Mouse (Mus musculus) layer of hippocampus, postnatal 10 days (tissue): ENCODE results near the gene Dnah5. TPM values are rescaled to one million over a fixed set of nuclear protein-coding genes. Genes with fewer than 3 reads are reported as not detected.

Source experiments
- DNase-seq, 2 experiments: peaks; one replicate each; pipeline ENCODE4 v3.0.0; 2021; ENCODE audit warnings: low spot score in 2 of 2
- long read RNA-seq: library from polyadenylated mRNA; stranded (forward); transcript quantifications from one replicate; pipeline ENCODE4 v2.0.0, GENCODE M21; 2023
- total RNA-seq, 2 experiments: library from RNA; stranded (reverse); gene quantifications; 2 replicates each; pipeline ENCODE4 v1.2.3; 2021

Gene Dnah5
- total RNA-seq, result 1 to 10 TPM; 3.7 to 4.7 TPM
- long read RNA-seq, partial matches to known transcripts, result 2 of 2 reads
- long read RNA-seq, other reads (novel, unspliced or antisense), result 0 of 2 reads

GRCm38 (mm10) chr15:28203111-28204075 is at the start of gene Dnah5:
Dnah5 (plus strand) TSS chr15:28203752.
- DNase-seq, result no peak

DNA sequence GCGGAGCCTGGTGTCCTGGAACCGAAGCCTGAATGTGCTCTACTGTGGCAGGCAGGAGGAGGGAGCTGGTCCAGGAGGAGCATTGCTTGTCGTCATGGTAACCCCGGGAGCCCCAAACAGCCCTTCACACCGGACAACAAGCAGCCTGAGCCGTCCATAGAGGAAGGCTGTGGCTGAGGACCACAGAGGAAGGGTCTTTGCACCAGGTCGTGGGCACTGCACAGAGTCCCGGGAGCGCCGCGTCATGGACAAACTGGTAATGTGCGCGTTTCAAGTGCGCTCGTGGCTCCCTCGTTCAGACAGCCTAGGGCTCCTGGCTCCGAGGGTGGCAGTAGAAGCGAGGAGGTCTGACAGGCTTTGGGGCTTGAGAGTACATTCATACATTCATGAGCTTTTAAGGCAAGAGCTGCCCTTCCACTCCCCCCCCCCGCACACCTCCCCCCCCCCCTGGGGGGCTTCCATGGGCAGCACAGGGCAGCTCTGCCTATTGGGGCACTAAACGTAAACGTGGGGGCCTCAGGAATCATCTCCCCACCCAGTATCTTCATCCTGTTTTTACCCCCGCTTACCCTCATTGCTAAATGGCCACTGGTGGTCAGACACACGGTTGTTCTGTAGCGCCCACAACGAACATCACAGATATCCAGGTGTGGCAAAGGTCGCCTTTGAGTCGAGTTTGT is 48.6 kb upstream of the Dnah5 start:
- peak; percentile 61 to 66 for DNase-seq

DNA sequence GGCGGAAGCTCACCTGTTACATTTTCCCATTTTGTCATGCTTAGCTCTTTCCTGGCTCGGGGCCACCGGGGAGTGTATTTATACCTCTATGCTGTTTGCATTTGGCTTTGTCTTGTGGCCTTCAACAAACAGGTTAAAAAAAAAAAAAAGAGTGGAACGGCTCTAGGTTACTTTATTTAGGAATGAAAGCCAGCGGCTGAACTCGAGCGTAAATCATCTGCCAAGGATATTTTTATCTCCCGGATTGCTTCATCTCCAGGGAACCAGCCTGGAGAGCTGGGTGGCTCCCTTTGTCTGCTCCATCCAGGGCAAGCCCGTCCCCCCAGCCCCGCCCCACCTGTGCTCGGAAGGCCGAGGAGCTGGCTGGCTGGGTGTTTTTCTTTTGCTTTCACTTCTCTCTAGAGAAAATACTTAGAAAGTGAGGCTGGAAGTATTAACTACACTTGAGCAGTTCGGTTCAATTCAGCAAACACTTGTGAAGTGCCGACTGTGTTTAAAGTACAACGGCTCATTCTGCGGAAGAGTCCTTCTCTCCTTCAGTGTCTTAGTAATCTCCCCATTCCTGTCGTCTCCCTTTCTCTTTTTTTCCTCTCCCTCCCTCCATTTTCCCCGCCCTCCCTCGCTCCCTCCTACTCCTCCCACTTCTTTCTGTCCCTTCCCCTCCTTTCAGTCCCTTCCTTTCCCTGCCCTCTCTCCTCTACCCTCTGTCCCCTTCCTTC is 44.6 kb upstream of the Dnah5 start:
- DNase-seq, result peak; percentile 16 to 41

DNA sequence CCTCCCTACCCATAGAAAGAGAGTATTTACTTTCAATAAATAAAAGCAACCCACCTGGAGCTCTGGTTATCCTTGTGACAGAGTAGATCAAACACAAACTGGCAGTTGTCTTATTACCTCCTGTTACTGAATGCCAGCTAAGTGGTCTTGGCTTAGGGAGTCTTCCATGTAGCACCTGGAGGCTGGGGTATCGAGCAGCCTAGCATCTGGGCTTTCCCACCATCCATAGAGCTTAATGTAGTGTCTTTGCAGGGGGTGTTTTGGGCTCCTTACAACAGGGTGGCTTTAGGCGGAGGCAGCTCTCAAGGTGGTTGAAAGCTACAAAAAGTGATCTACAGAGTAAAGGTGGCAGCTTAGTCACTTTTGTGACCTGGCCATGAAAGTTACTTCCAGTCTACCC is 41.3 kb upstream of the Dnah5 start:
- DNase-seq, result no peak

GRCm38 (mm10) chr15:28165234-28165633 is 38.3 kb upstream of the Dnah5 start:
- DNase-seq, result no peak

DNA sequence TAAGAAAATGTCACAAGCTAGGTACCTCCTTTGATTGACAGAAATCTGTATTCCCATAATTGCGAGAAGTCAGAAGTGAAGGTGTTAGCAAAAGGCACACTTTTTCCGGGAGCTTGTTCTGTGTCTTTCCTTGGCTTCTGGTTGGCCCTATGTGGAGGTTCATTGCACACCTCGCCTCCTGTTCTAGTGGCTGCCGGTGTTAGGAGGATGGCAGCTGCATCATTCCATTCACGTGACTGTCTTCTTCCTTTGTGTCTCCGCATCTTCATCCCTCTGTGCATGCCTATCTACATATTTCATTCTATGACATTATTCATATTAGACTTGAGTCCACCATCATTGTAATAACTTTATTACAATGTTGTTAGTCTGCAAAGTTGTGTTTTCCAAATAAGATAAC is 37.5 kb upstream of the Dnah5 start:
- DNase-seq, result no peak

DNA sequence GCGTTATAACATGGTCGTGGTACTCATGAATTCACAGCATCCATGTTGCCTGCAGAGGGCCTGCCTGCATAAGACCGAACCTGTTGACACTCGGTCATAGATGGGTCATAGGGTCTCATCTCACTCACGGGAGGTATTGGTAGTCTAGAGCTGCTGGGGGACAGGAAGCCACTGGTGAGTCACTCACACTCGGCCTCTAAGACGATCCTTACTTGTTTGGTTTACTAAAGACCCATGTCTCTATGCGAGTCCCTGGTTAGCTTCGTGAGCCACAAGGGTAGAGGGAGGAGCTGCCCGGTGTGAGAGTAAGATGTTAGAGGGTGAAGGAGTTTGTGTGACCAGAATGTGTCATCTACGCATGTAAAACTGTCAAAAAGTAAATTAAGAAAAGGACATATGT is 24.6 kb upstream of the Dnah5 start:
- DNase-seq, result no peak

DNA sequence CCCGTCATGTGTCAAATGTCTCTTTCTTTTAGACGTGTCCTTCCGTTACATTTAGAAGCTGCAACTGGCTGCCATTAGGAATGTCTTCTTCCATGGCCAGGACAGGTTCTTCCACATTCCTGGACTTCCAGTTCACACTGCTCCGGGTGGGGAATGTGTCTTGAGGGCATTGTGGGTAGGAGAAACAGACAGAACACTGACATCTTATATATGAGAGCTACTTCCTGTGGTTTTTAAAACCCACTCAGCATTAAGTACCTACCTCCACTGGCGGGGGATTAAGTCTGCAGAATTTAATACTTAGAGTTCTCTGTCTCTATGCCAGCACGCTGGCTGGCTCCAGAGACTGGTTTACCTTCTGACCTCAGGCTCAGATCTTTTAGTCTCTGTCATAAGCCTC is 24.0 kb upstream of the Dnah5 start:
- no peak for DNase-seq

DNA sequence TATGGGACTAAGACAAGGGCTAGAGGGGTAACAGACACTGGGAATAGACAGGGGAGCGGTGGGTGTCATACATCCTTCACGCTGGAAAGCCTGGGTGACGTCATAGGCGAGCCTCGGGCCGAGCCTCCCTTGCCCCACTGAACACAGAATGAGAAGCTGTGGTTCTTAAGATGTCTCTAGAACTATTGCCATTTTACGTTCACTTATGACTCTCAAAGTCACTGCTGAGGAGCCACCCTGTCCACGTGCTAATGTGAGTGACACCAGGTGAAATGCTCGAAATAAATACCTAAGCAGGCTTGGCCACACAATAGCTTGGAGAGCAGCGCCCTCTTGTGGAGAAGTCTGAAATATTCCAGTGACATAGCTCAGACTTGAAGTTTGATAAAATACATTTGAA is 21.7 kb upstream of the Dnah5 start:
- DNase-seq, result peak; percentile 86 to 88

DNA sequence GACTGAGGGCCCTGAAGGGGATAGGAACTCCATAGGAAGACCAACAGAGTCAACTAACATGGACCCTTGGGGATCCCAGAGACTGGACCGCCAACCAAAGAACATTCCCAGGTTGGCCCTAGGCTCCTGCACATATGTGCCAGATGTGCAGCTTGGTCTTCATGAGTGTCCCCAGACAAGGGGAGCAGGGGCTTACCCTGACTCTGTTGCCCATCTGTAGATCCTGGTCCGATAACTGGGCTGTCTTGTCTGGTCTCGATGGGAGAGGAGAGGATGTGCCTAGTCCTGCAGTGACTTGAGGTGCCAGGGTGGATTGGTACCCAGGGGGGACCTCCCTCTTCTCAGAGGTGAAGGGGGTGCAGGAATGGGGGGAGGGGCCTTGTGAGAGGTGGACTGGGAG is 21.0 kb upstream of the Dnah5 start:
- DNase-seq, result no peak

- peak; percentile 91 to 92 for DNase-seq
Observed at GRCm38 (mm10) chr15:28187472-28188360, 15.8 kb upstream of the Dnah5 start.

DNA sequence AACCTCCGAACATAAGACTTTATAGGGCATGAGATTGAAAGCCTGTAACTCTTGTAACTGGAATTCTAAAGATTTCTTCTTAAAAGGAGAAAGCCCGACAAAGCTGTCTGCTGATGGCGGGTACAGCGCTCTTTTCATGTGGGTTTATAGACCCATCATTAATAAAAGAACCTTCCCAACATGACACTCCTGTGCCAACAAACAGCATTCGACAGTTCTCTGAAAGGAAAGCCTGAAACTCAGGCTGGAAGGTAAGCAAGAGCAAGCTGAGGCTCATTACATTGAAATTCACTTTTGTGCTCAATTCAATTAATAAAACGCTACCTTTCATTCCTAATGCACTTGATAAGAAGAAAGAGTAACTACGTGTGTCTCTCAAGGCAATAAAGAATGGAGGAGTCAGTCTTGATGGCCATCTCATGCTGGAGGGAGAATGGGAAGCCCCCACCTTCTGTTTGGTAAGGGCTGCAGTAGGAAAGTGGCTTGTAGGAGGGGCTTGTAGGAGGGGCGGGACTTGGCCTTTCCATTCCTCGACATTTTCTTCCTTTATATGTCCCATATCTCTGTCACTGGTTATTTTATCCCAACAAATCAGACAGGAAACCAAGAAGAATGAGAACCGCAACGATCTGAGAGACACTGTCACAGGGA is 15.1 kb upstream of the Dnah5 start:
- DNase-seq, result no peak

DNA sequence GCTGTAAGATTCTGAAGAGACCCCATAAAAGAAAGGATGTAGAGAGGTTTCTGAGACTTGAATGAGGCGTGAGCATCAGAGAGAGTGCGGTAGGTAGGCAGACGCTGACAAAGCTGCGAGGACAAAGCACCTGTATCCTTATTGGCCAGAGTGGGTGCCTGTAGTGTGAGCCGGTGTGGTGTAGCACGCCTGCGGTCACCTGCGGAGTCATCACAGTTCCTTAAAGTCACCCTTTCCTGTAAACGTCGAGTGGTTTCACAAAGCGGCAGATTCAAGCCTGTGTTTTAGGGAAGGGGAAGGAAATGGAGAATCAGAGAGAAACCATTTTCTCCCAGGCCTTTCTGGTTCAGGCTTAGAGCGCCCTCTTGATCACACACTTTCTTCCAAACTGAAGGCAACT is 13.9 kb upstream of the Dnah5 start:
- no peak for DNase-seq

DNA sequence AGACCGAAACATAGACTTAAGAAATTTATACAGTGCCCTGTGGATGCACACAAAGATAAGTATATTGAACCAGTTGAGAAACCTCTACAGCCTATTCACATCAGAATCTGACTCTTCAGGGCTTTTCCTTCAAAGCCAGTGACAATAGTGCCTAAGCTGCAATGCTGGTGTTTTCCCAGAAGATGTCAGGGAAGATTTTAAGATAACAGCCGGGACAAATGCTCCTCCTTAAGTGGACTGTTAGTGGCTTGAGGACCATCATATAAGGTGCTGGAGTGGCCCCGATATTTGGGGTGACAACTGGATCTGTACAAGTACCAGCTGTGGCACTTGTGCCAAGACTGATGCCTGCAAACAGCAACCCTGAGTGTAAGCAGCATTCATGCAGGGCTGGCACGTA is 4.9 kb upstream of the Dnah5 start:
- no peak for DNase-seq

GRCm38 (mm10) chr15:28204626-28205025 is 1.1 kb downstream of the Dnah5 start:
- DNase-seq, result no peak

- no peak for DNase-seq
Observed at GRCm38 (mm10) chr15:28207545-28207944, 4.0 kb downstream of the Dnah5 start.

DNA sequence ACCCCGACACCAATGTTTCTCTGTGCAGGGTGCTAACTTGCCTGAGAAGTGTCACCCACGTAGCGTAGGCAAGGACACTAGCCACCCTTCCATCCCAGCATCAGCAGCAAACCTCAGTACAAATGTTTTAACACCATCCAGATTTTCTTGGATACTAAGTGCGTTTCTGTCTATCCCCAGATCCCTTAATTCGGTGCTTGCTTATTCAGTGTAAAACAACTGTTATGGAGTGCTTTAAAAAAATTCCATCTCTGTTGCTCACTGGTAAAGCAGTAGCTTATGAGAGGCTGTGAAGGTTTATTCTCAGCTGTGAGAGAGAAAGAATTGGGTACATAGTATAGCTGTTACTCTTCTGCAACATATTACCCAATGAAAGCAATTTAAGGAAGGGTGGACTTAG is 9.5 kb downstream of the Dnah5 start:
- no peak for DNase-seq

GRCm38 (mm10) chr15:28216358-28216757 is 12.8 kb downstream of the Dnah5 start:
- DNase-seq, result no peak

GRCm38 (mm10) chr15:28227316-28227715 is 23.8 kb downstream of the Dnah5 start:
- DNase-seq, result no peak

- DNase-seq, result no peak
Observed at GRCm38 (mm10) chr15:28260250-28260649, 56.7 kb downstream of the Dnah5 start.
